Comparison of ENCODE assay signal across 8 mouse cellular contexts in the genomic region with DNA sequence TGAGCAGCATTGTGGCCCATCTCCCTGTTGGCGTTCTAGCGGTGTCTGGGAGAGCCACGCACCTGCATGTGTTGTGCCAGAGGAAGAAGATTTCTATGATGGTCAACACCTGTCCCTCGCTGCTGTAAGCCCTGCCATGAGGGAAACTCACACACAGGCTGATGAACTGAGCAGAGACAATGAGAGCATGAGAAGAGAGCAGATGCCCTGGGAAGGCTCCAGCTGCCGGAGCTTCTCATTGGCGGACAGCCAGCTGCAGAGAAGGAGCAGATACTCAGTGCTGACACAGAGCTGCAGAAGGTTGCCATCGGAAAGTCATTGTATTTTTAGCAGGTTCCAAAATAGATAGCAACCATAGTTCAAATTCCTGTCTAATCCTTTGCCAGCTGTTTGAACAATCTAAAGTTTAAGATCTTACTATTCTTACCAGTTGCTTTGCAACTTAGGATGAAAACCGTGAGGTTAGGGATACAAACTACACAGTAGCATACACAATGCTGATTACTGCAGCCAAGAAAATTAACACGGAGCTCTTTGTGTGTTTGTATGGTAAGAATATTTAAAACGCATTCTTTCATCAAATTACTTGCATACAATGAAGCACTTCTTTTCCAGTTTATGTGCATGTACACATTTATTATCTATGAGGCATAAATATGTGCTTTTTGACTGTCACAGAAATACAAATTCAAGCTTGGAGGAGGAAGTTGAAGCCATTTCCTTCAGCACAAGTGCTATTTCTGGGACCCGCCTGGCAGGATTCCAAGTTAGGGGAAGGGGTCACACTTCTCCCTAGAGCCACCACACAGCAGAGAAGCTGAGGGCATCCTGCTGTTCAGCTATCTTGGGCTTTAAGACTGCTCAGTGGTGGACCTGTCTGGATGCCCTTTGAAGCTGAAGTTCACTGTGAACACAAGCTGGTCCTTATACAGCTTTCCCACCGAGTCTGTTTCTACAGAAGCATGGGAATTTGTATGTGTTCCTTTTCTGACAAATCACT. TPM values are rescaled to one million over a fixed set of nuclear protein-coding genes. Genes with fewer than 3 reads are reported as not detected.
DNase-seq lines count a peak whose midpoint lies in the region.

No protein-coding gene starts in this region.

- DNase-seq in embryo, embryonic 11 days = peak; percentile 14
- DNase-seq in embryo, embryonic 10 days (ENCODE audit: low spot score) = no peak
- DNase-seq in adrenal gland, postnatal 14 days = peak; percentile 56
- DNase-seq in frontal cortex, adult 2 months (ENCODE audit: extremely low spot score in 1 of 2, low spot score in 1 of 2) = peak; percentile 64 to 86
- DNase-seq in heart, postnatal 4 days = peak; percentile 80
- peak; percentile 20 to 64 for DNase-seq in left cerebral cortex, adult 8-10 months (ENCODE audit: low spot score in 2 of 2)
- DNase-seq in retina, adult 2 months (ENCODE audit: low read depth, low spot score) = peak; percentile 11
- no peak for DNase-seq in embryo, embryonic 9.5 days (ENCODE audit: extremely low spot score)

RNA-seq across cellular contexts. Expression of a gene that starts 42.6 kb away (rescaled TPM):
- total RNA-seq in adrenal gland, postnatal 14 days (2021) = 1.2 TPM in 2 replicates
- polyA plus RNA-seq in frontal cortex, adult 2 months (2012; rRNA removed) = 3.6 and 5.1 TPM in 2 replicates
- total RNA-seq in heart, postnatal 4 days (2021) = under 1 TPM; 0.48 to 0.52 TPM
- 1 to 10 TPM; 4.4 to 6.9 (median 4.6) TPM for total RNA-seq in left cerebral cortex, adult 8-10 months (2022)

Comparison
In these comparisons a context has a peak if more than half of its experiments do, and no peak if none do; other contexts are left out.
1. DNase-seq: peak in embryo, embryonic 11 days (single experiment), adrenal gland, postnatal 14 days (single experiment), frontal cortex, adult 2 months (2 of 2), heart, postnatal 4 days (single experiment), left cerebral cortex, adult 8-10 months (2 of 2) and retina, adult 2 months (single experiment); none in embryo, embryonic 10 days (single experiment) and embryo, embryonic 9.5 days (single experiment).